Mouse (Mus musculus) megakaryocyte-erythroid progenitor cell, adult 5-6 weeks (primary cell): Measurements from ENCODE around the gene Clspn. TPM values are rescaled to one million over a fixed set of nuclear protein-coding genes. Genes with fewer than 3 reads are reported as not detected.

Source experiments
- ATAC-seq: replicated peaks from 2 replicates; pipeline ENCODE4 v1.8.0; 2016; ENCODE audit warnings: mild to moderate bottlenecking, inconsistent platforms; ENCODE audit not compliant: severe bottlenecking, poor library complexity, low FRiP score, low TSS enrichment
- total RNA-seq, 2 experiments: library from RNA; stranded (forward) in 1 of 2; stranded (reverse) in 1 of 2; fragments of 200-1000, 215-1000 nt in 1 of 2; fragments of >200 nt in 1 of 2; fragmentation: Nextera tagmentation in 1 of 2; gene quantifications; 2 replicates each; pipeline ENCODE4 v1.2.3; 2014 to 2017

Clspn gene
- total RNA-seq, 2 experiments from 2014 or later = 73.1 to 92.8 TPM

DNA sequence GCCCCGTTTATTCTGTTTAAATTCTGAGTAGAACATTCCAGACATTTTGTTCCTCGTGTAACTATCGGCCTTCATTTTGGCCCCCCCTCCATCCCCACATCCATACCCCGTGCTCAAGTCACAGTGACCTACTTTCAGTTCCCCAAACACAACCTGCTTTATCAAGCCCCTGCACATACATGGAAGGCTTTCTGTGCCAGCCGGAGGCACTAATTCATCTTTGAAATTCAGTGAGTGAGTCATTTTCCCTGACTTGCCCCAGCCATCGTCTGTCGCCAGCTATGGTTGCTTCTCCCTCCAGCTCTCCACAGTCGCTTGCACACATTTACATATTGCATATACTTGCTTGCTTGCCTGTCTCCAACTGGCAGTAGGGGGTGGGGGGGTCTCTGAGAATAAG, 3.6 kb upstream of the Clspn start:
- no peak for ATAC-seq

DNA sequence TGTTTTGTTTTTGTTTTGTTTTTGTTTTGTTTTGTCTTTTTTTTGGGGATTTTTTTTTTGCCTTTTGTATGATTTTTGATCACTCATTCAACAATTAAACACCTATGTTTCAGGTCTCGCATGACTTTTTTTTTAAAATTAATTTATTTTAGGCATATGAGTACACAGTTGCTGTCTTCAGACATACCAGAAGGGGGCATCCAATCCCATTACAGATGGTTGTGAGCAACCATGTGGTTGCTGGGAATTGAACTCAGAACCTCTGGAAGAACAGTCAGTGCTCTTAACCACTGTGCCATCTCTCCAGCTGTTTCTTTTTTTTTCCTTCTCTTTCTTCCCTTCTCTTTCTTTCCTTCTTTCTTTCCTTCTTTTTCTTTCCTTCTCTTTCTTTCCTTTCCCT, 3.0 kb upstream of the Clspn start:
- ATAC-seq = no peak

DNA sequence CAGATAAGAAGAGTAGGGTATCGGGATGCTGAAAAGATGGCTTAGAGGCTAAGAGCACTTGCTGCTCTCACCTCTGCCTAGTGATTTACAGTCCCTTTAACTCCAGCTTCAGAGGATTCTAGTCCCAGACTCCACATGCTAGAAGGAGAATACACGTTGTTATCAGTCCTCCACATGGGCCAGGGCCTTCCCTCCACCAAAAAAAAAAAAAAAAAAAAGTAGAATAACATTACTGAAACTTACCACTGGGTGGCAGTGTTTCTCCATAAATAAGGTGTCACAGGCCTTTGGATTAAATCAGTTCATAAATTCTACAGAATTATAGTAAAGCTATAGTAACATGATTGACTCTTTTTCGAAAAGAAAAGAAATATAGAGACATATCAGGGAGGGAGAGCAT, 2.3 kb upstream of the Clspn start:
- peak; percentile 47 for ATAC-seq

DNA sequence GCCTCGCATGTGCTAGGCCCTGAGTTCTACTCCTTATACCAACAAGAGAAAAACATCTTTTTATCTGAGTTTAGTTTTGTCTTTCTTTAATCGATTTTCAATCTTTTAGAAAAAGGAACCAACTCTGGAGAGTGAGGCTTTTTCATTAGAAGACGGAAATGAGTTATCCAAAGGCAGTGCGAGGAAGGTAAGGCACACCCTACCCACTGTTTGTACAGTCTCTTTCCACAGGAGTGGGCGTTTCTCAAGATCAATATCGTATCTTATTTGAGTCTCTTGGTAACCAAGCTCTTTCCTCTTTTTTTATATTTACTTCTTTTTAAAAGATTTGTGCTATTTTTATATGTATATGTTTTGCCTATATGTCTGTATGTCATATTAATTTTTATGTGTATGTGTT, 7.1 kb downstream of the Clspn start:
- ATAC-seq = no peak

DNA sequence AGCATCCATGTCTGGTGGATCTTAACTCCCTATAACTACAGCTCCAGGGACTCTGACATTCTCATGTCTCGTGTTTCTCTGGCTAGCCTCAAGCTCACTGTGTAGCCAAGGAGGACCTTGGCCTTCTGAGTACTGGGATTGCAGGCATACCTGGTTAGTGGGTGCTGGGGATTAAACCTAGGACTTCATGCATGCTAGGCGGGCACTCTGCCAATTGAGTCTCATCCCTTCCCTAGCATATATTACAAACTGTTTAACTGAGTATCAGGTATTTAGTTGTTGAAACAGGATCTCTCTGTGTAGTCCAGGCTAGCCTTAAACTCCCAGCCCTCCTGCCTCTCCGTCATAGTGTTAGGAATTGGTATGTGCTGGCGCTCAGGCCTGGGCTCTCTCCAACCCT, 10.5 kb downstream of the Clspn start:
- ATAC-seq = no peak

DNA sequence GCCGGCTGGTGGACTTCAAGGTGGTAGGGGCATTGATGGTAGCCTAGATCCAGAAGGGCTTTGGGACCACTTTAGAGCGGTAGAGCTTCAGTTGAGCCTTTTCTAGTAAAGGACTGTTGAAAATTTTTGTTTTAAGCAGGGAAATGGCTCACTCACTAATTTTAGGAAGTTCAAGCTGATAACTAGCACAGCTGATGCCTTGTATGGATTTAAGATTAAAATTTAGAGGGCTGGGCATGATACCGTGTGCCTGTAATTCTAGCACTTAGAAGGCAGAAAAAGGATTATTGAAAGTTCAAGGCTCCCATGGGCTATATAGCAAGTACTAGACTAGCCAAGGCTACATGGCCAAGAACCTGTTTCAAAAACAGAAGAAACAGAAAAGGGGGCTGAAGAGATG, 13.0 kb downstream of the Clspn start:
- ATAC-seq = no peak

DNA sequence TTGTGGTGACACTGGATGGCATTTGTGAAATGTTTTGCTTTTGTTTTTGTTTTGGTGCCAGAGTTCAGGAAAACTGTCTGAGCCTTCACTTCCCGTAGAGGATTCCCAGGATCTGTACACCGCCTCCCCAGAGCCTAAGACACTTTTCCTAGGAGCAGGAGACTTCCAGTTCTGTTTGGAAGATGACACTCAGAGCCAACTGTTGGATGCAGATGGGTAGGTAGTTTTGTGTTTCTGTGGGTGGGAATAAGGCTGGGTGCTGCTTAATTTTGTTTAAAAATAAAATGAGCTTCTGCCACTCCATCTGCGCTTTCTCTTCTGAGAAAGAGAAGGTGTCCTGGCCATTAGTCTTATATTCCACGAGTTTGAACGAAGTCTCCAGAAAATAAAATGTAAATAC, 19.5 kb downstream of the Clspn start:
- no peak for ATAC-seq

DNA sequence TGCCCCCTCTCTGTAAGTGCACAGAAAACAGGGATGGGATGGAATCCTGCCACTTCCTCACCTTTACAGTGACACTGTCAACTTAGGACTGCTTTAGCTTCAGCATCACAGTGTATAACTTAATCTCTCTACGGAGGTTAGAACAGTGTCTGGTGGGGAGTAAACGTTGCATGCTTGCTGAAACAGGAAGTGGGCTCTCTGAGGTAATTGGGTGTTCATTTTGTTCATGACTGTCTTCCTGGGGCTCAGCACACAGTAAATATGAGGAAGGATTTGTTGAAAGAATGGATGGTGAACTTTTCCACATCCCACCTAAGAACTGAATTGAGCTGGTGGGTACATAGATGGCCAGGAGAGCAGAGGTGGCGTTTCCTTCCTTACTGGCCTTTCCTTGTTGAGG, 21.2 kb downstream of the Clspn start:
- no peak for ATAC-seq

DNA sequence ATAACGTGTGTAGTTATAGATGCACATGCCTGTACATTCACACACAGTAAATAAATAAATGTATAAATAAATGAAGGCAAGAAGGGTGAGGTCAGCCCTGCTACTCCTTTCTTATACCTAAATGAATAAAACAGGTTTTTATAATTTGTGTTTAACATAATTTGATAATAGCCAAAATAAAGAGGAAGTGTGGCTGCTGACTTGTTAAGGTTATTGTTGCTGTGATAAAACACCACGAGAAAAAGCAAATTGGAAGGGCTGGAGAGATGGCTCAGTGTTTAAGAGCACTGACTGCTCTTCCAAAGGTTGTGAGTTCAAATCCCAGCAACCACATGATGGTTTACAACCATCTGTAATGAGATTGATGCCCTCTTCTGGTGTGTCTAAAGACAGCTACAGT, 22.3 kb downstream of the Clspn start:
- no peak for ATAC-seq

DNA sequence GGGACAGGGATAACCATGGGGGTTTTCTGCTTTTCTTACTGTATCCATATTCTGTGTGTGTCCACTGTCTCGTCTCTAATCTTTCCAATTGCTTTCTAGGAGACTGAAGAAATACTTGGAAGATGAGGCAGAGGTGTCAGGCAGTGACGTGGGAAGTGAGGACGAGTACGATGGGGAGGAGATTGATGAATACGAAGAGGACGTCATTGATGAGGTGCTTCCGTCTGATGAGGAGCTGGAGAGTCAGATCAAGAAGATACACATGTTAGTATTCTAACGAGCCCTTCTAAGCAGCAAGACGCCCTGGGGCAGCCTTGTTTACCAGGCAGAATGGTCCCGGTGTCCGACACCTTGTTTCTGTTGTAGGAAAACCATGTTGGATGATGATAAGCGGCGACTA, 29.0 kb downstream of the Clspn start:
- no peak for ATAC-seq

DNA sequence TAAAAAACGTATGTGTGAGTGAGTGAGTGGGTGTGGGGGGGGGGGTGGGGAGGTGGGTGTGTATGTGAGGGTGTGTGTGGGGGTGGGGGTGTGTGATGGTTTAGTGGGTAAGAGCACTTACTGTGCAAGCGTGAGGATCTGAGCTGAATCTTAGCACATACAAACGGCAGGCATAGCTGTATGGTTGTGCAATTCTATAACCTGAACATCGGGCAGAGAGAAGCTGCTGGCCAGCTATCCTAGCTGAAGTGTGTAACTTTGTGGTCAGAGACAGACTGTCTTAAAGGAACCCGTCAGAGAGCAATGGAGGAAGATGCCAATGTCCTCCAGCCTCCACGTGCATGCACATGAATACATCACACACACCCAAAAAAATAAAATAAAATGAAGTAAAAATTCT, 35.3 kb downstream of the Clspn start:
- ATAC-seq = no peak

DNA sequence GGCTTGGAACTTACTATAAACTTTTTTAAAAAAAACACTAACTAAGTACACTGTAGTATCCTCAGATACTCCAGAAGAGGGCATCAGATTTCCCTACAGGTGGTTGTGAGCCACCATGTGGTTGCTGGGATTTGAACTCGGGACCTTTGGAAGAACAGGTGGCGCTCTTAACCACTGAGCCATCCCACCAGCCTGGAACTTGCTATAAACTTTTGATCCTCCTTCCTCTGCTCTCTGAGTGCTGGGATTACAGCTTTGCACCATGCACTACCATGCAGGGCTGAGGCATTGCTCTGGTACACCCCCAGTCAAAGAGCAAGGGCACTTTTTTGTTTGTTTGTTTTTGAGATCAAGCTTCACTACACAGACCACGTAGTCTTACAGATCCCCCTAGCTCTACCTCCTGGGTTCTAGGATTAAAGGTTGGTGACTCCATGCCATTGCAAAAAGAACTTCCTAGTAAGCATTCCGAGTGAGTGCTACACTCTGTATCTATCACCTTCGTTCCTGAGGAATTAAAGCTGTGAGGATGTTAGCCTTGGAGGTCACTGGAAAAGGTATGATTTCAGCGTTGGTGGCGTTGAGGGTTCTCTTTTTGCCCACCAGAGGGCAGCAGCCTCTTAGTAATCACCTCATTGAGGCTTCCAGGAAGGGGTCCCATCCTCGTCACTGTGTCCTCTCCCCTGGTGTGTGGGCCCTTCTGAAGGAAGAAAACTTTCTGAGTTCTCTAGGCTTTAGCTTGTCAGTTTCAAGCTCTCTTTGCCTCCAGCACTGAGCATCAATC, 43.4 kb downstream of the Clspn start:
- ATAC-seq = 0 out of 2 replicates have a peak, but pooled peaks have one; percentile 57

DNA sequence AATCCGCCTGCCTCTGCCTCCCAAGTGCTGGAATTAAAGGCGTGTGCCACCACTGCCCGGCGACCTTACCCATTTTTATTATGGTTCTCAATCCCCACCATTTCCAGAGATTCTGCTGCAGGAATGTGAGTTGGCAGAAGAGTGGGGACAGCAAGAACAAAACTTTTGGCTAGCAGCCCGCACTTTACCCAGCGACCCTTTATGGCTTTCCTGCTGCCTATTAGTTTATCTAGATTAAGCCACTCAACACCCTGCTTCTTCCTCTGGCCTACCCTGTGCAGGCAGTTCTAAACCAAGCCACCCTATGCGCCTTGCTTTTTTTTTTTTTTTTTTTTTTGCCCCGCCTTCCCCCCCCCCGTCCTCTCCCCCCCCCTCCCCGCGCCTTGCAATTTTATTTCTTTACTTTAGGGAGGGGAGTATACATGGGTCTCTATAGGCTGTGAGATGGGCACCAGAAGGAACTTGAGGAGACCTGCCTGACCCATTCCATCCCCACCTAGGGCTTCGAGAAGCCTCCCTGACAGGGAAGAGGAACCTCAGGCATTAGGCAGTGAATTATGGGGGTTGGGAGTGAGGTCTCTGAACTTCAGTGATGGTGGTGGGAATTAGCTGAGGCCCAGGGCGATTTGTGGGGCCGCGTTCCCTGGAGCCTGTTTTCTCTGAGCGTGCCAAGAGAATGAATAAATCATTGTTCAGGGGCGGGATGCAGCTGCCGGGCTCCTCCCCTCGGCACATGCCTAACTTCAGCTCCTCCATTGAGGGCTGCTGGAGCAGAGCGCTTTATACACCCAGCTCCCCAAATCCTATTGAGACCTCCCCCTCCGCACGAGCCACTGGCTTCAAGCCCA, 45.1 kb downstream of the Clspn start:
- ATAC-seq = 0 out of 2 replicates have a peak, but pooled peaks have one; percentile 31

DNA sequence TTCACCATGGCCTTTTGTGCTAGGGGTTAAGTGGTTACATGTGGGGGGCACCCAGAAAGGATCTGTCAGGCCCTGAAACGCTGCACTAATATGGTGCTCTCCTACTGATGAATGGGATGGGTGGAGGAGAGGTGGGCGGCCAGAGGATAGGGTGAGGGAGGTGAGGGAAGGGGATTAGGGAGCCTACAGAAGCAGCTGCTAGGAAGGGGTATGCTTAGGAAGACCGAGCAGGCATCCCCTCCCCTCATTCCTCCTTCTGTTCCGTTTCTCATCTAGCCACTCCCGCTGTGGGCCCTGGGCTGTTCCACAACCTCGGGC, 45.7 kb downstream of the Clspn start:
- no peak for ATAC-seq

DNA sequence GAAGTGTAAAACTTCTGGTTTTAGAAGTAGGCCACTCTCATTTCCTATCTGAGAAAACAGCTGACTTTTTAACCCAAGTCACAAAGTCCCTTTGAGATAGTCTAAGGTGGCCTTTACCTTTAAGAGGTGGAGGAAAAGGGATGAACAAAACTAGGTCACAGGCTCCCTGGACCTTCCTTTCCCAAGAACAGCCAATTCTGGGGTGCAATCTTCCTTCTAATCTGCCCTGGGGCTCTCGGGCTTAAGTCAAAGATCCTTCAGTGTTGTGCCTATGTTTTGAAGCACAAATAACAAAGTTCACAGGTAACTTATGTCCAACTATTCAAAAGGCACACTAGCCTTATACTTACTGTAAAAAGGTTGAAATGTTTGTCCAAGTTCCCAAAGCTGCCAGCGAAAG, 47.4 kb downstream of the Clspn start:
- no peak for ATAC-seq

DNA sequence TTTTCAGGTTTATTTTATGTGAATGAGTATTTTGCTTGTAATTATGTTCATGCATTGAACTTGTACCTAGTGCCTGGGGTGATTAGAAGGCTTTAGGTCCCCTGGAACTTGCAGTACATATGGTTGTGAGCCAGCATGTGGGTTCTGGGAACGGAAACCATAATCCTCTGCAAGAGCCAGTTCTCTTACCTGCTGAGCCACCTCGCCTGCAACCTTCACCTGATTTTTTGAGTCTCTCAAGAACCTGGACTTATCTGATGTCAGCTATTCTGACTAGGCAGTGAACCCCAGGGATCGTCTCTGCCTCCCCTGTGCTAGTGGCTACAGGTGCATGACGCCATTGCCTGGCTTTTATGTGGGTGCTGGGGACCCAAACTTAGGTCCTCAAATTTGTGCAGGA, 49.0 kb downstream of the Clspn start:
- no peak for ATAC-seq

DNA sequence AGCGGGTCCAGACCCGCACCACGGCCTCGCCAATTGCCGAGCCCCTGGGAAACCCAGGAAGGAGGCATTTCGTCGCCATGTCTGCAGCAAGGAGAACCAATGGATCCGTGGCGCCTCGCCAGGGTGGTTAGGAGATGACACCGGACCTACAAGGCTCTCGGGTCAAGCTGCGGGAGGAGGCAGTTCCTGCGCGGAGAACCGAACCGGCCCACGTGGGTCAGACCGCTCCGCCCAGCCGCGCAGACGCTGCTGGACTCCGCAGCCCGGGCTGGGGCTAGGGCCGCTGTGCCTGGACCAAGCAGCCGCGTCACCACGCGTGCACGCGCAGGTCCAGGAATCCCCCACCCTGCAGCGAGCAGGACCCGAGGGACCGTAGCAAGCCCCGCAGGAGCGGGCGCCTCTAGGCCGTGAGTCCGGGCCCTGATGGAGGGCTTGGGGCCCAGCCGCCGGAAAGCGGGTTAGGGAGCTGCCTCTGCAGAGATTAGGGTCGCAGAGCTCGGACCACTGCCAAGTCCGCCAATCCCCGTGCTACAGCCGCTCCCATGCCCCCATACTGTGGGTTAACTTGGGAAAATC, 53.0 kb downstream of the Clspn start, which contains the start of gene 5730409E04Rik:
Gene 5730409E04Rik, plus strand, starts transcription at position 213 of the 576 bp plus-strand sequence.
- ATAC-seq = peak; percentile 60

DNA sequence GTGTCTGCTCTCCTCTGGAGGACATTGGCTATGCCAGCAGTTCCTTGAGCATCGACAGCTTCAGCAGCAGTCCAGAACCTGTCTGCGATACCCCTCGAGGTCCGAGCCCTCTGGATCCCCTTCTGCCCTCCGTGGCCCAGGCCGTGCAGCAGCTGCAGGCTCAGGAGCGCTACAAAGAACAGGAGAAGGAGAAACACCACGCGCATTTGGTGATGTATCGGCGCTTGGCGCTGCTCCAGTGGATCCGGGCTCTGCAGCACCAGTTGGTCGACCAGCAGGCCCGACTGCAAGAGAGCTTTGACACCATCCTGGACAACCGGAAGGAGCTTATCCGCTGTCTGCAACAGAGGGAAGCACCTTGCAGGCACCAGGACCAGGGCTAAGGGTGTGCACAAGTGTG, 55.3 kb downstream of the Clspn start:
- no peak for ATAC-seq

DNA sequence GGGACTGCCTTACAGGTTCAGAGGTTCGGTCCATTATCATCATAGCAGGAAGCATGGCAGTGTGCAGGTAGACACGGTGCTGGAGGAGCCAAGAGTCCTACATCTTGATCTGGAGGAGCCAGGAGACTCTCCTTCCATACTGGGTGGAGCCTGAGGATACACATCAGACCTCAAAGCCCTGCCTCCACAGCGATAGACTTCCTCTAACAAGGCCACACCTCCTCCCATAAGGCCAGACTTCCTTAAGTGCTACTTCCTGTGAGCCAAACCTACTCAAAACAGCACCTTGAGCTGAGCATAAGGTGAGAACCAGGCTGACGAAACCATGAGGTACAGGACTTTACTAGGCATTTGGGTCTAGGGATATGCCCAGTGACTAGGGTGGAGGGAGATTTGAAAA, 59.6 kb downstream of the Clspn start:
- ATAC-seq = no peak

DNA sequence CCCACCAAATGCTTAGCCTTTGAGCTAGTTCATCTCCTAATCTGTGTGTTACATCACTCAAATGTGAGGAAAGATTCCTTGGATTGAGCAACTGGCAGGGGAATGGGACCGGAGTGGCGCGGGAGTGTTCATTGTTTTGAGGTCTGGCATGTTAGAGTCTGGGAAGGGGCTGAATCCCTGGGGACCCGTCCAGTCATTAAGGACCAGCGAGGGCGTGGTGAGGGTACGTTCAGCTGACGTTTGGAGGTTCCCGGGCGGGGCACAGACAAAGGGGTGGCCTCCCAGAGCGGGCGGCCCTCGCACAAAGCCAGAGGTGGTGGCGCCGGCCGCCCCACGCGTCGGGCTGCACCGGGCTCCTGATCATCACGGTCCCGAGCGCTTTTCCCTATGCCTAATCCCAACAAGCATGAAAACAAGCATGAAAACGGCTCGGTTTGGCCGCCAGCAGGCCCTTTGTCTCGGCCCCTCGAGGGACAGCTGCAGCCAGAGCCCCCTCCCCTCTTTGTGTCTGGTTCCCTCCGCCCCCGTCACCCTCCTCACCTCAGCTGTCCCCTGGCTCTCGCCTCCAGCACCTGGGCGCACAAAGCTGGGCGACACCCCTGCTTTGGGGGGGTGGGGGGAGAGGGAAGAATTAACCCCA, 63.1 kb downstream of the Clspn start:
- no peak for ATAC-seq
